In genomic region chr8:88049091-88049490, GRCm38 (mm10) we compare ENCODE assay signal across 11 mouse cellular contexts.
DNase-seq lines count a peak whose midpoint lies in the region; ATAC-seq and TF ChIP-seq lines count a peak whose summit lies in the region.
"Had no signal": no experiment of that assay in that cellular context is flagged by ENCODE, and none has a peak within 500 bp of the region (broad histone marks: within the 10 kb centered on the region; RNA-seq: fewer than 3 reads in every experiment).

No protein-coding gene starts in this region.

- H3K4me1 ChIP-seq in heart, embryonic 12.5 days (replicated peaks) = peaks cover 8% of the 10 kb centered on the region
- H3K4me1 ChIP-seq in cerebellum, adult 2 months (ENCODE audit: control insufficient read depth, insufficient read depth, low read length) = peaks cover 9% of the 10 kb centered on the region; the same call in 1 of the 2 replicates
- H3K4me1 ChIP-seq: forebrain, embryonic 12.5 days had no signal

- no peaks in the 10 kb centered on the region for H3K9me3 ChIP-seq in heart, embryonic 12.5 days (replicated peaks)
- H3K9me3 ChIP-seq: forebrain, embryonic 12.5 days had no signal

- H3K27me3 ChIP-seq in heart, embryonic 12.5 days (replicated peaks) = no peaks in the 10 kb centered on the region
- no peaks in the 10 kb centered on the region for H3K27me3 ChIP-seq in cerebellum, adult 2 months (ENCODE audit: control insufficient read depth, insufficient read depth, low read length)
- H3K27me3 ChIP-seq: forebrain, embryonic 12.5 days had no signal

- ATAC-seq in heart, embryonic 12.5 days (ENCODE audit: insufficient number of reproducible peaks, low FRiP score) = no peak

- peak; percentile 88 for DNase-seq in heart, adult 11 months
- DNase-seq in MN1 (ENCODE audit: low spot score) = peak; percentile 46
- DNase-seq in cerebellum, adult 2 months = peak; percentile 68 to 77
- peak; percentile 28 to 48 for DNase-seq in kidney, adult 8-10 months
- DNase-seq in layer of hippocampus, adult 18-20 months (ENCODE audit: low spot score in 2 of 2) = no peak
- DNase-seq in ovary, postnatal 14 days (ENCODE audit: low spot score) = no peak
- no peak for DNase-seq in gastrocnemius, postnatal 10 days
- DNase-seq: retina, postnatal 1 day had no signal

- H3K4me3 ChIP-seq in heart, embryonic 12.5 days = no peak overlapping the region
- no peak overlapping the region for H3K4me3 ChIP-seq in cerebellum, adult 2 months (replicated peaks; ENCODE audit: insufficient read depth, low read depth, low read length)
- H3K4me3 ChIP-seq: forebrain, embryonic 12.5 days had no signal

- no peak for TF ChIP-seq CTCF in cerebellum, adult 2 months (IDR thresholded peaks at IDR 0.05; ENCODE audit: borderline replicate concordance, insufficient read depth, low read depth, low read length)

- no peak for TF ChIP-seq POLR2A in cerebellum, adult 2 months (IDR thresholded peaks at IDR 0.05; ENCODE audit: borderline replicate concordance, insufficient read depth, low read length)

- H3K9ac ChIP-seq in heart, embryonic 12.5 days = no peak overlapping the region
- H3K9ac ChIP-seq: forebrain, embryonic 12.5 days; liver, embryonic 14.5 days had no signal

- H3K4me2 ChIP-seq in heart, embryonic 12.5 days = no peak overlapping the region
- H3K4me2 ChIP-seq: forebrain, embryonic 12.5 days had no signal

- no peaks in the 10 kb centered on the region for H3K36me3 ChIP-seq in heart, embryonic 12.5 days
- H3K36me3 ChIP-seq: forebrain, embryonic 12.5 days had no signal

- H3K27ac ChIP-seq in heart, embryonic 12.5 days (ENCODE audit: poor library complexity, severe bottlenecking) = no peak overlapping the region
- H3K27ac ChIP-seq in cerebellum, adult 2 months (ENCODE audit: insufficient read depth, low read length) = no peak overlapping the region
- H3K27ac ChIP-seq: forebrain, embryonic 12.5 days; liver, embryonic 14.5 days had no signal

- 42% methylated on average over 5 of the region's 5 CpGs for WGBS in heart, embryonic 12.5 days
- 20% methylated on average over 5 of the region's 5 CpGs for WGBS in cerebellum, adult 2 months

Comparison
In these comparisons a context has a peak if more than half of its experiments do, and no peak if none do; other contexts are left out.
1. DNase-seq: peak in heart, adult 11 months (single experiment), MN1 (single experiment), cerebellum, adult 2 months (2 of 2) and kidney, adult 8-10 months (2 of 2); none in layer of hippocampus, adult 18-20 months (0 of 2), ovary, postnatal 14 days (single experiment) and gastrocnemius, postnatal 10 days (single experiment).